Mouse (Mus musculus) v-Abl transformed pro-B cells (cell line): ENCODE data around the gene Ehd2.

Experiments
- in situ Hi-C, 2 experiments: fragments of 400-800 bp; cut with MboI; formaldehyde crosslinking; loops; one replicate each; pipeline ENCODE4 v1.15.1; 2025; ENCODE audit not compliant: unreplicated experiment in 2 of 2

Ehd2 gene

DNA sequence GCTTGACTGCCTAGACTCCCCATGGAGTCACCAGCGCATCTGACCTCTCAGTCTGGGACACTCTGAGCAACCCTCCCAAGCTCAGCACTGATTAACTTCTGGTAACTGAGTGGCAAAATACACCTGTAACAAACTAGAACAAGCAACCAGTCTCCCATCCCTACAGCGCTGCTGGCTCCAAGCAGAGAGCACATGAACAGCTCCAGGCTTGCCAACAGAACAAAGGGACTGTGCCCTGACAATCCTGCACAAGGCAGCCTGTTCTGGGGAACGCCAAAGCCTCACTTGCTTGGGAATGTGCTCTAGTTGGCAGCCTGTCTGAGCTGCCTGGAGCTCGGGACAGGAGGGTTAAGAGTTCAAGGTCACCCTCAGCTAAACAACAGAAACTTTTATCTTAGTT, 14.2 kb upstream of the Ehd2 start:
- in situ Hi-C loops: loop anchor here (5.0 to 25.0 kb wide), 4 partner anchors 66 to 281 kb away; partner anchors contain the start of genes C5ar1 (in 2 of the 2), Inafm1 (in 2 of the 2) and Bicra (in 1 of the 2)

DNA sequence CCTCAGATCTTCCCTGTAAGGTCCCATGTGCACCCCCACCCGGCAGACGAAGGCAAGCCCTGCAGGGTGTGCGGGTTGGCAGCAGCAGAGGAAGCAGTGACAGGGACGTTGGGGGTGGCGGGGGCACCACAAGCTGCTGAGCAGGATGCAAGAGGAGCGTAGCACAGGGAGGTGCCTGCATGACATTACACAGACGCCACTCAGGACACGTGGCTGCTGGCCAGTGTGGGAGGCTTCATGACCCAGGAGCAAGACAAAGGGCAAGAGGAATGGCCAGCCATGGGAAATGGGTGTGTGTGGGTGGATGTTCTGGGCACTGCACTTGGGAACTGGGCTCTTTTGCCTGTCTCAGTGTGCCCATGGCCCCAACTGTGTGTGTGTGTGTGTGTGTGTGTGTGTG, 12.9 kb upstream of the Ehd2 start:
- in situ Hi-C loops: loop anchor here (5.0 to 25.0 kb wide), 4 partner anchors 67 to 282 kb away; partner anchors contain the start of genes C5ar1 (in 2 of the 2), Inafm1 (in 2 of the 2) and Bicra (in 1 of the 2)

DNA sequence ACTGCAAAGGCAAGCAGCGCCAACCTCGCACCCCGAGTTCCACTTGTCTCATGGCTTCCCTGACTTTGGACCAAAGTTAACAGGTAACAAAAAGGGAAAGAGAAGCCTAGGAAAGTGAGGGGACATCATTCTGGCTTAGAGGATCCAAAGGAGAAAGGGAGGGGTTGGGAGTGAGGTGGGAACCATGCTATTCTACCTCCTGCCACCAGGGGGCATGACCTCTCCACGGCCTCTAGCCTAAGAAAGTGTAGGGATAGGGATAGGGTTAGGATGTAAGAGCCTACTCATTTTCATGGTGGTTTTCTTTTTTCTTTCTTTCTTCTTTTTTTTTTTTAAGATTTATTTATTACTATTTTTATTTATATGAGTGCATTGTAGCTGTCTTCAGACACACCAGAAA, 8.5 kb upstream of the Ehd2 start:
- in situ Hi-C loops: loop anchor here (25.0 kb wide), 1 partner anchor 286 kb away; the partner anchor contains the start of genes C5ar1 (in 2 of the 2) and Inafm1 (in 2 of the 2)

DNA sequence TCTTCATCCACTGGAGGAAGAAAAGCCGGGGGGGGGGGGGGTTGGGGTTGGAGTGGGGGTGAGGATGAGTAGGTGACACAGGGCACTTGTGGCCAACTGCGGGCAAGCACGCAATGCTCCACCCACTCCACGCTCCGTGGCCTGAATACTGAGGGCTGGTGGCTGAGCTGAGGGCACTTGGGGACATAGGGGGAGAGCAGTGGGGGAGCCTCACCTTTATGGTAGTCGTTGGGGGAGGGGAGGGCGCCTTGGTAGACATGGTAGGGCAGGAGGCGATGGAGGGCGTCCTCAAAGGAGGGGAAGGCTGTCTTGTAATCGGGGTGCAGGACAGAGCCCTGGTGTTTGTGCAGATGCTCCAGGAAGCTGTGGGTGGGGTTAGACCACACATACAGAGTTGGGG, 8.1 kb upstream of the Ehd2 start:
- in situ Hi-C loops: loop anchor here (25.0 kb wide), 1 partner anchor 287 kb away; the partner anchor contains the start of genes C5ar1 (in 2 of the 2) and Inafm1 (in 2 of the 2)

DNA sequence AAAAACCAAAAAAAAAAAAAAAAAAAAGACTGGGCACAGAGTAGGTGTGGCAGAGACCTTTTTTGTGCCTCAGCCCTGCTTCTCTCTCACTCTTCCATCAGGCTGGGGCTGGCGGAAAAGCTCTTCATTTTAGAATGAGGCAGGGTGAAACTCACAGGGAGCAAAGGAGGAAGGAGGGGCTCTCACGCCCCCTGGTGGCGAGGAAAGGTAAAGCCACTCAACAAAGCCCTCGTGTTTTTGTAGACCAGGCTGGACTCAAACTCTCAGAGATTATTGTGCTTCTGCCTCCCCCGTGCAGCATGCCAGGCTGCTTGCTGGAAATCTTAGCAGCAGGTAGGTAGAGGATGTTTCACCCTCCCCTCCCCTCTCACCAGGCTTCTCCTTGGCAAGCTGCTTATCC, 7.3 kb upstream of the Ehd2 start:
- in situ Hi-C loops: loop anchor here (5.0 to 25.0 kb wide), 2 partner anchors 42 to 288 kb away; partner anchors contain the start of genes C5ar1 (in 2 of the 2) and Inafm1 (in 2 of the 2)

DNA sequence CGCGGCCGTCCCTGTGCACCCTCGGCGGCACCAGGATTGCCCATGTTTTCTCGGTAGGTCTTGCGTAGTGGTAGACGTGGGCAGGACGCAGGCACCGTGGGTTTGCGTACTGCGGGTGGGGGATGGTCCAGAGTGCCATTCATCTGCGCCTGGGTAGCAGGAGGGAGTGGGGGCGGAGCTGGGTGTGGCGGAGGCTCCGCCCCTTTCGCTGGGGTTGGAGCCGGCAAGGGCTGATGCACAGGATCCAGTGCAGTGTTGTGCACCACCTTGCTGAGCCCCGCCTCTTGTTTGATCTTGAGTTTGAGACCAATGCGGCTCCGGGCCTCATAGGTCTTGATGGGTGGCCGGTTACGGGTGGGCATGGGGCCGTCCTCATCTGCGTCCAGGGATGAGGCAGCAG, 4.9 kb upstream of the Ehd2 start:
- in situ Hi-C loops: loop anchor here (5.0 kb wide), 1 partner anchor 40 kb away; no protein-coding TSS in a partner anchor

DNA sequence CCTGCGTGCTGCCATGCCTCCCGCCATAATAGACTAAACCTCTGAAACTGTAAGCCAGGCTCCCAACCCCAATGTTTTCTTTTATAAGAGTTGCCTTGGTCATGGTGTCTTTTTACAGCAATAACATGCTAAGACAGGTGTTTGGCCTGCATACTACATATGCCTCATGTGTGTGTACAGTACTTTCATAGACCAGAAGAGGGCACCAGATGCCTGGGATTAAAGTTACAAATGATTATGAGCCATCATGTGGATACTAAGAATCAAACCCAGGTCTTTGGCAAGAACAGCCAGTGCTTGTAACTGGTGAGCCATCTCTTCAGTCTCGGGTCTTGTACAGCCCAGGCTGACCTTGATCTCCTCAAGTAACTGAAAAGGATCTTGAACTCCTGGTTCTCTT, 2.3 kb upstream of the Ehd2 start:
- in situ Hi-C loops: loop anchor here (5.0 kb wide), 1 partner anchor 37 kb away; no protein-coding TSS in a partner anchor

DNA sequence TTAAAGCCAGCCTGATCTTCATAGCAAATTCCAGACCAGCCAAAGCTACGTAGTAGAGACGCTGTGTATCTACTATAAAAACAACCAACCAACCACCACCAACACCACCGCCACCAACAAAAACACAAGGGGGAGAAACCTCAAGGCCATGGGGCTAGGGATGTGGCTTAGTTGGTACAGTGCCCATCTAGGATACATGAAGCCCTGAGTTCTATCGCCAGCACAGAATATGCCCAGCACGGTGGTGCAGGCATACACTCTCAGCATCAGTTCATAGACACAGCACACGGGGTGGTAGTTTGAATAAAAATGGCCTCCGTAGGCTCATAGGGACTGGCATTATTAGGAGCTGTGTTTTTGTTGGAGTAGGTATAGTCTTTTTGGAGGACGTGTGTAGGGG, 955 bp upstream of the Ehd2 start:
- in situ Hi-C loops: no loop called here

DNA sequence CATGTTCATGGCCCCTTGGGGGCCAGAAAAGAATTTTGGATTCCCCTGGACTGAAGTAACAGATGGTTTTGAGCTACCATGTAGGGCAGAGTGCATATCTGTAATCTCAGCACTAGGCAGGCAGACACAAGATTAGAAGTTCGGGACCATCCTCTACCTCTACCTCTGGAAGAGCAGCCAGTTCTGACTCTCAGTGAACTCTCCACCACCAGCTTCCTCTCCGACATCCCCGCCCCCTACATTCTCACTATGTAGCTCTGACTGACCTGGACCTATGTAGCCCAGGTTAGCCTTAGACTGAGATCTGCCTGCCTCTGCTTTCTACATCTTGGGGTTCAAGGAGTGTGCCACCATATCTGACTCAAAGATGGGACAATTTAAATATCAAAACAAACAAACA, 878 bp downstream of the Ehd2 start:
- in situ Hi-C loops: no loop called here

DNA sequence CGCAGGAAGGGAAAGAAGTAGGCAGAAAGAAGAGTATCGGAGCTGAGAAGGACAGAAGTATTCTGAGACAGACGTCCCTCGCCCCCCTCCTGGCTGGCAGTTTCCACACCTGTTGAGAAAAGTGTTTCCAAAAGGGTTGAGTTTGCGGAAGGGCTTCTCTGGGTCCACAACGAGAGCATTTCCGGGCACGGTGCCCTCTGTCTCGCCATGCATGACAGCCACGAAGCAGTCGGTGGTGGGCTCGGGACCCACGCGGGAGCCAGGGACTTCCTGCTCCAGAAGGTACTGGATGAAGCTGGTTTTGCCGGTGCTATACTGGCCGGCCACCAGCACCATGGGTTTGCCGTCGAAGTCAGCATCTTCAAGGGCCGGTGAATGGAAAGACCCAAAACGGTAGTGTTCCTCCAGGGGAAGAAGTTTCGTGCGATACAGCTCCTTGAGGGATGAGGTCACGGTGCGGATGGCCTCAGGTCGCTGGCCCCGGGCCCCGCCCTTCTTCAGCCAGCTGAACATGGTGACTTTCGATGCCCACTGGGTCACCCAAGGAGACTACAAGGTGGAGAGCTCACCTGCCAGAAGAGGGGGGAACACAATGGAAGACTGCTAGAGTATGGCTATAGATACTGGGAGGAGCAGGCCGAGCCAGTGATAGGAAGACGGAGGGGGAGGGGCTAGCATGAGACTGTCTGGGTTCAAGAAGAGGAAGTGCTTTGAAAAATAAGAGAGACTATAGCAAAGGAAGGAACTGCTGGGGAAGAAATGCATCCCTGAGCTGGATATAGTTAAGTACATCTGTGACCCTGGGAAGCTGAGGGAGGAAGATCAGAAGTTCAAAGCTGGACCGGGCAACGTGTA, 3.3 kb downstream of the Ehd2 start:
- in situ Hi-C loops: no loop called here

DNA sequence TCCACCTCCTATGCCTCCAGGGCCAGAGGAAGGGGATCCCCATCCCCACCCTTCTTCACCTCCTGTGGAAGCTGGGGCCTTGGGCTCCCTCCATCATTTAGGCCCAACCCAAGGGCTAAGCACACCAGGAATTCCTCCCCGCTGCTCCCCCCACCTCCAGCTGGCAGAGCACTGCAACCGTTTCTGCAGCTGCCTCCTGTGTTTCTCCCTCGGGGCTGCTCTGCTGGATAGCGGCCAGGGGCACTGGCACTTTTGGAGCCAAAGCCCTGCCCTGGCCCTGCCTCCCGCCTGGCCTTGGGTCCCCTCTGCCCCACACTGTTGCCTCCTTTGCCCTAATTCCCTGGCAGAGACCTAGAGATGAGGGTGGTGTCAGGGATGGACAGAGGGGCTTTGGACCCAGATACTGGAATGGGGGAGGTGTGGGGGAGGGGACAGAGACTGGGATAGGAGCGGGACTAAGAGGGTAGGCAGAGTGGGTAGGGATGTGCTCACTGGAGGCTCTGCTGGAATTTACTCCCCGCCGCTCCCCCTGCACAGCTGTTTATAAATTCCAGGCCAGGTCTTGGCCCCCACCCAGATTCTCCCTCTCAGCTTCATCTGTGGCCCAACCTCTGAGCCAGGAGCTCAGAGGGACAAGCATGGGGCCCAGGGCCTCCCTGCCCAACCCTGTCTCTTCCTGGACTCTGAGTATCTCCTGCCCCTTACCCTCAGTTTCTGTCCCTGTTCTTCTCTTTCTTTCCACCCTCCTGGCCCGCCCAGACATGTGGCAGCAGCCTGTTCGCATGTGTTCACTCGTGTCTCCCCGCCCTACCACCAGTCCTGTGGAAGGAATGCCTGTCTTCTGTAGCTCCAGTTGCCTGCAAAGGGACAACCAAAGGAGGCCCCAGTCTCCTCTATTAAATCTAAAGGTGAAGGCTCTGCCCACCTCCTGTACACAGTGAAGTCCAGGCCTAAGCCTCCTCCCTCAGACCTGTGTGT, 4.8 kb downstream of the Ehd2 start:
- in situ Hi-C loops: no loop called here

DNA sequence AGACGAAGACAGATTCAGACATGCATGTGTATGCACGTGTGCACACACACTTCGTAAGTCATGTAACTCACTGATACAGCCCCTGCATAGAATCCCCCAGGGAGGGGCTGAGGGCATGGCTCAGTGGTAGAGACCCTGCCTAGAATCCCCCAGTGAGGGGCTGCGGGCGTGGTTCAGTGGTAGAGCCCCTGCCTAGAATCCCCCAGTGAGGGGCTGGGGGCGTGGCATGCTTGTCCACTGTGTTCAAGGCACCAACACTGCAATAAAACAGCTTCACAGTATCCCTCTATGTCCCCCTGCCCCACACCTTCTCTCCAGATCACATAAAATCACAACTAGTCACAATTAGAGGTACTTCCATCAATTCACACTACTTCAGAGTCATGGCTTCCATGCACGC, 5.6 kb downstream of the Ehd2 start:
- in situ Hi-C loops: no loop called here

DNA sequence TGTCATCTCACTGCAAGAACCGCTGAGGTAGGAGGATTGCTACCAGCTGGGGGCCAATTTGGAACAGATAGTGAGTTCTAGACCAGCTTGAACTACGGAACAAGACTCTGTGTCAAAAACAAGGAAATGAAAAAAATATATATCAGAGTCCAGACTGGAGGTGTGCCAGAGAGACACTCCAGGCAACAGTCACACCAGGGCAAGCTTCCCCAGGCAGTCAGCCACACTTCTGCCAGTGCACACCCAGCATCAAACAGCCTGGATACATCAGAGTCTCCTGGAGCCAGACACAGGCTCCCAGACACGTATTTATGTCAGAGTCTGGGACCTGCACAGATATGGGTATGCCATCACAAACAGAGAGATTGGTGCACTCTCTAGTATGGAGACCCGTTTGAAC, 6.1 kb downstream of the Ehd2 start:
- in situ Hi-C loops: no loop called here

DNA sequence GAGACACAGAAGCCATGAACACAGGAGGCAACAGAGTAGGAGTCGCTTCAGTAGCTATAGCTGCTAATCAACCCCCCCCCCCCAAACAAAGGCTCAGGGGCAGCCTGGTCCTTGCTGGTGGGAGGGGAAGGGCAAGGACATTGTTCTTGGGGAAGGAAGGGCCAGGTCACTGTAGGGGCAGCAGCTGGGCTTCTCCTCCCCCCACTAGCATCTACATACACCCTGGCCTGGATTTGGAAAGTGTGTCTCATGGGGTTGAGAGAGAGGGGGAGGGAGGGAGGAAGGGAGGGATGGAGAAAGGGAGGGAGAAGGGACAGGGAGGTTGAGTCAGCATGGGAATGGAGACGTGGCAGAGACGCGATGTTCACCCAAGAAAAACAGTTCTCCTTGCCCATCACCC, 6.7 kb downstream of the Ehd2 start:
- in situ Hi-C loops: no loop called here

DNA sequence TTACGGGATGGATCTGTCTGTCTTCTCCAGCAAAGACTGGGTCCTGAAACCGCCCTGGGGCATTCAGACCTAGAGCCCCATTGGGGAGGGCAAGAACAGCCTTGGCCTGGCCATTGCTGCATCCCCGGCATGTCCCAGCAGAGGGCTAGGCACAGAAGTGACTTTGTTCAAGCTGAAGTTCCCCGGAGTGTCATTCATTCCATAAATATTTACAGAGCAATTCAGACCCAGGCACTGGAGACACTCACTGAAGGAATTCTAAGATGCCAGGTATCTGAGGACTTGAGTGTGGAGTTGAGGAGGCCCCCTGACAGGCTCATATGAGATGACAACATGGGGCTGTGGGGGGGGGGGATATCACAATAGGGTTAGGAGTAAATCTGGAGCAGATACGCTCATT, 11.2 kb downstream of the Ehd2 start:
- in situ Hi-C loops: no loop called here

DNA sequence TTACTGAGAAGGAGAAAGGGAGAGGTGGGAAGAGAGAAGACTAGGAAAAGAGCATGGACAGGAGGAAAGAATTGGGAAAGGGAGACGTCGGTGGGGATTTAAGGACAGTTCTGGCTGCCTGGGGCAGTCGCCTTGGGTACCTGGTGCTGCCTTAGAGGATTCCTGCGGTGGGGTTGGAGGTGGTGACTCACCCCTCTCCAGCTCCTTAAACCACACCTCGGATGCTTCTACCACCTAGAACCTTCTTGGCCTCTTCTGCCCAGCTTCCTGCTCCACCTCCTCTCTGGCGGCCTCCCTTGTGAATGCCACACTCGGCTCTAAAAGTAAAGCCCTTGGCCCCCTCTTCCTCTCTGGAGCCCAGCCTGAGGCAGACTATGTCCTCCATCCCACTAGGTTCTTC, 11.9 kb downstream of the Ehd2 start:
- in situ Hi-C loops: no loop called here

DNA sequence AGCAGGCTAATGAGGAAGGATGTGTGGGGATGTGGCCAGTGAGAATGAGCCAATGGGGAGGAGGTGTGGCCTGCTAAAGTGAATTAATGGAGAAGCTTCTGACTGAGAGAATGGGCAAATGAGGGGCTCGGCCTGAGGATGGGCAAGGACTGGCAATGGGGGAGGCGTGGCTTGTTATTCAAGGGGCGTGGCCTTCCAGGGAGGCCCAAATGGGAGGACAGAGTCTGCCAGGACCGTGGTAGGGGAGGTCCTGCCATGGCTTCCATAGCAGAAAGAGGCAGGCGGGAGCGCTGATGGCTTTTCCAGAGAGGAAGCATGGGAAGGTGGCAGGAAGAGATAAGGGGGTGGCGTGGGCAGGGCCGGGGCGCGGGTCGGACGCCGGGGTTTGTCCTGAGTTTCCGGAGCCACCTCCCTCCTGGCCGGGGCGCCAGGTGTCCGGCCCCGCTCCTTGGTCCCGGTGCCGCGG, 12.4 kb downstream of the Ehd2 start:
- in situ Hi-C loops: no loop called here

DNA sequence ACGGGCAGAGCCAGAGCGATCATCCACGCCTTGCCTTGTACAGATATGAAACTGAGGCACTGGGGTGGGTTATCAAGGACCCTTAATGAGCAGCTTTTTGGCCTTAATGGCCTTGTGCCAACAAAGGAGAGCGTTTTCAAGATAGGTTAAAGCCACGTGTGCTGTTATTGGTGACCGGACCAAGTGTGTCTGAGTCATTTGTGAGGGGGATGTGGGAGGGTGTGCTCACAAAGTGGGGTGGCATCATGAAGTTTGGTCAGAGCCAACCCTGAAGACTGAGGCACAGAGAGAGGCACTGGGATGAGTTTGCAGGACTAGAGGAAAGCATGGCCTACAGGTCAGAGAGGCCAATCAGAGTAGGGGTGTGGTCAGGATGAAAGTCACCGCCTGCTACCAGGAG, 12.9 kb downstream of the Ehd2 start:
- in situ Hi-C loops: no loop called here

DNA sequence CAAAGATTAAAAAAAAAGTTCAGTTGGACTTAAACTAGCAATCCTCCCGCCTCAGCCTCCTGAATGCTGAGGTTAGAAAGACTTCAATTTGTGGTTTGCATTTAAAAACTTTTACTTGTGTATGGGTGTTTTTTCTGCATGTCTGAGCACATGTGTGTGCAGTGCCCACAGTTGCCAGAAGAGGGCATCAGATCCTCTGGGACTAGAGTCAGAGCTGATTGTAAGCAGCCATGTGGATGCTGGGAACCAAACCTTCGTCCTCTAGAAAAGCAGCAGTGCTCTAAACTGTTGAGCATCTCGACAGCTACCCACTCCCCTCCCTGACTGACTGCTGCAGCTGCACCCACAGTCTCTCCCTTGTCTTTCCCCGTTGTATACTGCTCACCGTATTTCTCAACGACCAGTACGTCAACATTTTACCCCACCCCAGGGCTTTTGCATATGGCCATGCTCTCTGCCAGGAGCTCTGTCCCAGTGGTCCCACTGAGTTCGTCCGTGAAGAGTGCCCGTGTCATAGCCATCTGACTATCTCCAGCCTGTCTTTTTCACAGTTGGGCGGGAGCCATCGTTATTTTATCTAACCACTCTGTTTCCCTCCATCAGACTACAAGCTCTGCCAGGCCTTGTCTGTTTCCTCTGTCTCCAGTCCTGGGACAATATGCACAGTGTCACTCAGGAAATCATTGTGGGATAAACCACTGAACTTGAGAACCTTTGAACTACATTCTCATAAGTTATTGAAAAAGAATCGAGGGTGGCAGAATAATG, 13.9 kb downstream of the Ehd2 start:
- in situ Hi-C loops: no loop called here

DNA sequence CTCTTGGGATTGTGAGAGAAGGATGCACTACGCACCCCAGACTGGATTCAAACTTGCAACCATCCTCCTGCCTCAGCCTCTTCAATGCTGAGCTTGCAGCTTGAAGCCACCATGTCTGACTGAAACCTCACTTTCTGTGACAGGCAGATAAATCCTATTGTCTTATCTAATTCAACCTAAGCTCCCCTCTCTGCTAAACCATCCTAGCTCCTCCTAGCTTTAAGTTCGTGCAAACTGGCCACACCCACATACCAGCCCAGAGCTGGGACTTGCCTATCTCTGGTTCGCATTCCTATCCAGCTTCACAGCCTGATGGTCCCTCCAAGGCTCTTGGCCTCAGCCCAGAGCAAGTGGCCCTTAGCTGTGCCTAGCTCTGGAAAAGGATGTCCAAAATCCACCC, 15.0 kb downstream of the Ehd2 start:
- in situ Hi-C loops: no loop called here
